Mouse (Mus musculus) heart, adult 2 months (tissue): ENCODE measurements around the gene Cacna1c.

Source experiments
- CTCF ChIP-seq: fragments of 200-600 bp; IDR thresholded peaks from 2 replicates; pipeline ENCODE4 v1.8.1; 2022; ENCODE audit warnings: antibody characterized with exemption, mild to moderate bottlenecking, moderate library complexity
- EP300 ChIP-seq: fragments of 200-500 bp; IDR thresholded peaks from 2 replicates; pipeline ENCODE4 v1.6.1; 2011; ENCODE audit warnings: low read depth, low read length, control low read depth; ENCODE audit not compliant: insufficient read depth
- POLR2A ChIP-seq: fragments of 200-500 bp; IDR thresholded peaks from 2 replicates; pipeline ENCODE4 v1.6.1; 2011; ENCODE audit warnings: mild to moderate bottlenecking, low read depth, low read length, control low read depth; ENCODE audit not compliant: insufficient read depth

DNA sequence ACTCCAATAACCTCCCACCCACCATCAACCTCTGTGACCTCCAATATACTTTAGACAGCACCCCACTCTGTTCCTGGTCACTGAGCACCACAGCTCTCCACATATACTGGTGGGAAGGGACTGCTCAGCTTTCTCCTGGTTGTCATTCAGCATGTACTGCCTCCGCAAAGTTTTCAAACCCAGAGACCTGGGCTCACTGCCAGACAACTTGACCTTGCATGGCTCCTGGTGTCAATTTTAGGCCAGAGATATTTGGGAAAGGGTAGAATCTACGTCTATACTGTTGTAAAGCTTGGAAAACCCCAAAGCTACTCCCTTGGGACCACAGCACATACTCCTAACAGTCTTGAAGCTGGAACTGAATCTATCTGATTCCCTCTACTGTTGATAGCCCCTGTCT is 320.0 kb downstream of the Cacna1c start:
- TF ChIP-seq CTCF (no peak), EP300 (no peak), POLR2A (no peak)
